Mouse (Mus musculus) olfactory bulb, adult 2 months (tissue): ENCODE measurements around the gene Zfp239. TPM values are rescaled to one million over a fixed set of nuclear protein-coding genes. Genes with fewer than 3 reads are reported as not detected.

Source experiments
- H3K27ac ChIP-seq: fragments of 200-500 bp; 2 replicates; pipeline ENCODE4 v1.5.1; 2012; ENCODE audit warnings: low read depth, low read length; ENCODE audit not compliant: insufficient read depth
- H3K4me1 ChIP-seq: fragments of 200-500 bp; 2 replicates; pipeline ENCODE4 v1.6.1; 2012; ENCODE audit warnings: low read length; ENCODE audit not compliant: control insufficient read depth, insufficient read depth
- H3K4me3 ChIP-seq: fragments of 200-500 bp; 2 replicates; pipeline ENCODE4 v1.5.1; 2012; ENCODE audit warnings: mild to moderate bottlenecking, low read depth, low read length, moderate library complexity; ENCODE audit not compliant: insufficient read depth
- CTCF ChIP-seq: fragments of 200-500 bp; IDR thresholded peaks from 2 replicates; pipeline ENCODE4 v1.5.1; 2012; ENCODE audit warnings: low read depth, mild to moderate bottlenecking, low read length, moderate library complexity; ENCODE audit not compliant: insufficient read depth
- POLR2A ChIP-seq: fragments of 200-500 bp; IDR thresholded peaks from 2 replicates; pipeline ENCODE4 v1.6.1; 2012; ENCODE audit warnings: mild to moderate bottlenecking, low read depth, low read length, moderate library complexity; ENCODE audit not compliant: insufficient read depth
- WGBS: fragments of 180-500 bp; shearing (Covaris S2); methylation state at CpG from one replicate; pipeline ENCODE4 v1.1.7; 2018; 5-methylcytosine and 5-hydroxymethylcytosine counted together
- polyA plus RNA-seq: library from polyadenylated mRNA; stranded (reverse); fragments of >200 nt; gene quantifications from 2 replicates; pipeline ENCODE4 v1.2.4, GENCODE M21; 2012; ENCODE audit warnings: low replicate concordance; ENCODE audit not compliant: missing spikeins, insufficient read depth, insufficient read length

Zfp239 gene
- polyA plus RNA-seq, 1 experiment = not detected

- TF ChIP-seq CTCF = no peak
- Histone ChIP-seq H3K27ac (no peak overlapping the region), H3K4me3 (no peak overlapping the region), H3K4me1 (no peaks in the 10 kb centered on the region)
Observed at GRCm38 (mm10) chr6:117914541-117914940, 52.6 kb downstream of the Zfp239 start.

GRCm38 (mm10) chr6:117916205-117916736, 54.4 kb downstream of the Zfp239 start:
- 0 out of 2 replicates have a peak overlapping the region, but pooled peaks have one; percentile 79 for H3K27ac ChIP-seq
- peak overlapping the region; percentile 88 for H3K4me3 ChIP-seq
- TF ChIP-seq POLR2A (no peak), CTCF (no peak)
- WGBS = 3% methylated on average over 12 of the region's 12 CpGs
- H3K4me1 ChIP-seq = no peaks in the 10 kb centered on the region

GRCm38 (mm10) chr6:117916737-117917426, 55.0 kb downstream of the Zfp239 start:
- under 1% methylated on average over 62 of the region's 62 CpGs for WGBS
- no peaks in the 10 kb centered on the region for H3K4me1 ChIP-seq
- peak overlapping the region; percentile 88 for H3K4me3 ChIP-seq
- no peak for TF ChIP-seq CTCF
- 0 out of 2 replicates have a peak, but pooled peaks have one; percentile 48 for TF ChIP-seq POLR2A
- peak overlapping the region; percentile 79; the same call in 1 of the 2 replicates for H3K27ac ChIP-seq

- TF ChIP-seq POLR2A = no peak
- no peak for TF ChIP-seq CTCF
- Histone ChIP-seq H3K4me3 (peak overlapping the region; percentile 88), H3K27ac (peak overlapping the region; percentile 53; the same call in 1 of the 2 replicates), H3K4me1 (no peaks in the 10 kb centered on the region)
- under 1% methylated on average over 21 of the region's 21 CpGs for WGBS
Observed at GRCm38 (mm10) chr6:117917576-117917975, 55.7 kb downstream of the Zfp239 start.

- 16% methylated on average over 5 of the region's 5 CpGs for WGBS
- H3K4me1 ChIP-seq = no peaks in the 10 kb centered on the region
- 0 out of 2 replicates have a peak overlapping the region, but pooled peaks have one; percentile 53 for H3K27ac ChIP-seq
- no peak overlapping the region for H3K4me3 ChIP-seq
- no peak for TF ChIP-seq CTCF
- TF ChIP-seq POLR2A = no peak
Observed at GRCm38 (mm10) chr6:117918043-117918442, 56.1 kb downstream of the Zfp239 start.

GRCm38 (mm10) chr6:117920659-117921640, 59.0 kb downstream of the Zfp239 start:
- 47% methylated on average over 3 of the region's 3 CpGs for WGBS
- no peak overlapping the region for H3K4me3 ChIP-seq
- no peaks in the 10 kb centered on the region for H3K4me1 ChIP-seq
- no peak overlapping the region for H3K27ac ChIP-seq
- TF ChIP-seq CTCF = no peak
- TF ChIP-seq POLR2A = no peak

- Histone ChIP-seq H3K4me3 (no peak overlapping the region), H3K27ac (no peak overlapping the region), H3K4me1 (no peaks in the 10 kb centered on the region)
- TF ChIP-seq POLR2A (no peak), CTCF (no peak)
- 85% methylated on average over 3 of the region's 3 CpGs for WGBS
Observed at GRCm38 (mm10) chr6:117922041-117922440, 60.1 kb downstream of the Zfp239 start.

Other genes starting within 250 kb of the Zfp239 start
- gene Zfp637, start 20.9 kb upstream of the Zfp239 start, polyA plus RNA-seq = not detected in 2 replicates
- 271 and 502 TPM in 2 replicates for gene Hnrnpf, start 38.2 kb downstream of the Zfp239 start, polyA plus RNA-seq
- gene Fxyd4, start 75.6 kb downstream of the Zfp239 start, polyA plus RNA-seq = not detected in 2 replicates
- gene Rasgef1a, start 149.3 kb downstream of the Zfp239 start, polyA plus RNA-seq = not detected in 2 replicates